Mouse (Mus musculus) hindbrain, postnatal 0 days (tissue): ENCODE measurements around the gene Rcc1l. TPM values are rescaled to one million over a fixed set of nuclear protein-coding genes. Genes with fewer than 3 reads are reported as not detected.

ENCODE experiments used
- ATAC-seq: fragments of 200-750 bp; cut with Nextera tagmentation; 2 replicates; pipeline ENCODE4 v1.8.0; 2017; ENCODE audit warnings: mild to moderate bottlenecking, moderate TSS enrichment, moderate library complexity
- DNase-seq: peaks from one replicate; pipeline ENCODE4 v3.0.0-alpha.2; 2015; ENCODE audit warnings: low spot score
- H3K27ac ChIP-seq: fragments of 300-500 bp; sonication (generic); 2 replicates; pipeline ENCODE4 v1.5.1; 2014; ENCODE audit warnings: mild to moderate bottlenecking
- H3K27me3 ChIP-seq: fragments of 300-500 bp; sonication (generic); 2 replicates; pipeline ENCODE4 v1.6.1; 2014; ENCODE audit warnings: low read length, mixed read lengths; ENCODE audit not compliant: insufficient read depth
- H3K36me3 ChIP-seq: fragments of 300-500 bp; sonication (generic); 2 replicates; pipeline ENCODE4 v1.6.1; 2014; ENCODE audit warnings: low read length, mixed read lengths; ENCODE audit not compliant: insufficient read depth
- H3K4me1 ChIP-seq: fragments of 300-500 bp; sonication (generic); 2 replicates; pipeline ENCODE4 v1.6.1; 2014; ENCODE audit warnings: antibody characterized with exemption, low read length, mixed read lengths; ENCODE audit not compliant: insufficient read depth
- H3K4me2 ChIP-seq: fragments of 300-500 bp; sonication (generic); 2 replicates; pipeline ENCODE4 v1.6.1; 2014; ENCODE audit warnings: low read depth, mild to moderate bottlenecking, low read length, moderate library complexity, mixed read lengths
- H3K4me3 ChIP-seq: fragments of 300-500 bp; sonication (generic); 2 replicates; pipeline ENCODE4 v1.5.1; 2014; ENCODE audit warnings: low read length
- H3K9ac ChIP-seq: fragments of 300-500 bp; sonication (generic); replicated peaks from 2 replicates; pipeline ENCODE4 v1.6.1; 2014; ENCODE audit warnings: mild to moderate bottlenecking, low read length, moderate library complexity, mixed read lengths
- H3K9me3 ChIP-seq: fragments of 300-500 bp; sonication (generic); 2 replicates; pipeline ENCODE4 v1.6.1; 2016; ENCODE audit warnings: low read length, mixed read lengths
- CTCF ChIP-seq: IDR thresholded peaks from 2 replicates; pipeline ENCODE4 v1.5.1; 2016; ENCODE audit warnings: antibody characterized with exemption, control low read depth, low read depth
- WGBS: fragments of 180-500 bp; shearing (Covaris S2); extraction: QIAGEN DNeasy Blood & Tissue Kit; methylation state at CpG from one replicate; pipeline ENCODE4 v1.1.7; 2014; 5-methylcytosine and 5-hydroxymethylcytosine counted together
- polyA plus RNA-seq: library from polyadenylated mRNA; unstranded; fragments of >200 nt; fragmentation: Nextera tagmentation; extraction: Ambion mirVana; gene quantifications from 2 replicates; pipeline ENCODE4 v1.2.1, GENCODE M21; 2015
- total RNA-seq: library from RNA; depleted of rRNA; stranded (reverse); fragments of >200 nt; gene quantifications from 2 replicates; pipeline ENCODE4 v1.2.3, GENCODE M21; 2014; rRNA removed

Gene Rcc1l
- total and polyA plus RNA-seq, 2 experiments from 2014 or later: 20.6 to 21.7 TPM

DNA sequence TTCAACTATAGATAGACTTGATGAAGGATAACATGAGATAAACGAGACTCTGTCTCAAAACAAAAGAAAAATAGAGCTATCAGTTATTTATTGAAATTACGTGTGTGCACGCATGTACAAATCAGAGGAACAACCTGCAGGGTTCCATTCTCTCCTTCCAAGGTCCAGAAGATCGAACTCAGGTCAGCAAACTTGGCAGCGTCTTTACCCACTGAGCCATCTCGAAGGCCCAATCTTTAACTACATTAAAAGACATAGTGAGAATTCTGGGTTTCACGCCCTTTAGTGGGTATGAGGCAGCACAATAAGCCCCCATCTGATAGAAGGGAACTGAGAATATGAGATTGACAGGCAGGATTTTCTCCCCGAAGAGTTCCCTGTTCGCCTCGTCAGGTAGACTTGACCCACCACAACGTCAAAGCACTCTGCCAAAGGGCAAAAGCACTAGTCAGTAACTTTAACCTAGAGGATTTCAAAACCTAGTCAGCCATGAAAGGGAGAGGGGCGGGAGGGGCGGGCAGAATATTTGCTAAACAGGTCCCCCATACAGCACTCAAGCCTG, 78.2 kb downstream of the Rcc1l start:
- Histone ChIP-seq H3K27ac (peak overlapping the region; percentile 83), H3K27me3 (no peaks in the 10 kb centered on the region), H3K9me3 (no peaks in the 10 kb centered on the region), H3K4me3 (peak overlapping the region; percentile 89), H3K9ac (peak overlapping the region; percentile 77; the same call in 1 of the 2 replicates), H3K4me1 (0 out of 2 replicates have a peak, but pooled peaks cover 10% of the 10 kb centered on the region), H3K4me2 (peak overlapping the region; percentile 87), H3K36me3 (no peaks in the 10 kb centered on the region)
- no peak for TF ChIP-seq CTCF
- ATAC-seq (no peak), DNase-seq (no peak)
- WGBS: 37% methylated on average over 13 of the region's 13 CpGs

Other genes starting within 250 kb of the Rcc1l start
- gene Castor2, start 77.1 kb downstream of the Rcc1l start, total RNA-seq: 27.4 and 27.5 TPM in 2 replicates
- gene Castor2, start 77.1 kb downstream of the Rcc1l start, polyA plus RNA-seq: 21.1 and 21.8 TPM in 2 replicates
- gene Gtf2ird2, start 7.2 kb upstream of the Rcc1l start, total RNA-seq: 14.6 and 19.7 TPM in 2 replicates
- 11.6 and 12.6 TPM in 2 replicates for gene Gtf2ird2, start 7.2 kb upstream of the Rcc1l start, polyA plus RNA-seq
- gene Ncf1, start 52.9 kb upstream of the Rcc1l start, total RNA-seq: 2.8 and 4.9 TPM in 2 replicates
- 2.0 and 2.3 TPM in 2 replicates for gene Ncf1, start 52.9 kb upstream of the Rcc1l start, polyA plus RNA-seq
- 103 and 115 TPM in 2 replicates for gene Gtf2i, start 138.0 kb upstream of the Rcc1l start, total RNA-seq
- 85.6 and 86.1 TPM in 2 replicates for gene Gtf2i, start 138.0 kb upstream of the Rcc1l start, polyA plus RNA-seq